ENCODE assay signal across 8 mouse cellular contexts in genomic region chr14:122223461-122224102, GRCm38 (mm10). TPM values are rescaled to one million over a fixed set of nuclear protein-coding genes. Genes with fewer than 3 reads are reported as not detected.
DNase-seq lines count a peak whose midpoint lies in the region; ATAC-seq and TF ChIP-seq lines count a peak whose summit lies in the region.

No protein-coding gene starts in this region.

- no peaks in the 10 kb centered on the region for H3K4me1 ChIP-seq in cortical plate, adult 2 months (ENCODE audit: control insufficient read depth, insufficient read depth, low read length)

- H3K4me3 ChIP-seq in cortical plate, adult 2 months (ENCODE audit: insufficient read depth, low read length), result no peak overlapping the region

- ATAC-seq in activated CD4-positive, CD25-positive, alpha-beta regulatory T cell, adult 4 months, result peak; percentile 93
- peak; percentile 95 for ATAC-seq in megakaryocyte, adult 5-6 weeks (ENCODE audit: poor library complexity, severe bottlenecking)

- TF ChIP-seq POLR2A in cortical plate, adult 2 months (IDR thresholded peaks at IDR 0.05; ENCODE audit: extremely low read depth, insufficient read depth, low read length), result no peak

- DNase-seq in gastrocnemius, adult 8-10 months (ENCODE audit: low spot score in 2 of 2), result peak; percentile 42 to 44
- DNase-seq in induced T-regulatory cell, adult 2 months (ENCODE audit: low read depth), result peak; percentile 87
- peak; percentile 53 to 67 for DNase-seq in left cerebral cortex, adult 8-10 months (ENCODE audit: low spot score in 2 of 2)
- DNase-seq in right cerebral cortex, postnatal 10 days (ENCODE audit: low spot score in 2 of 2), result peak; percentile 86 to 87
- peak; percentile 36 to 71 for DNase-seq in urinary bladder, postnatal 4 days (ENCODE audit: low spot score in 2 of 2)

- no peak overlapping the region for H3K27ac ChIP-seq in cortical plate, adult 2 months (ENCODE audit: insufficient read depth, low read length)

- TF ChIP-seq CTCF in cortical plate, adult 2 months (IDR thresholded peaks at IDR 0.05; ENCODE audit: extremely low read depth, insufficient read depth, low read length), result peak; percentile 90

RNA-seq across cellular contexts. Expression of gene Clybl, which starts 42.1 kb away (rescaled TPM):
- polyA plus RNA-seq in activated CD4-positive, CD25-positive, alpha-beta regulatory T cell, adult 4 months (2017; shearing (Covaris generic)), result 10 to 100 TPM; 10.6 to 11.0 TPM
- 27.4 and 29.0 TPM in 2 replicates for polyA plus RNA-seq in cortical plate, adult 2 months (2012; rRNA removed)
- total RNA-seq in gastrocnemius, adult 8-10 months (2022), result 10 to 100 TPM; 63.6 to 71.6 (median 70.3) TPM
- 10 to 100 TPM; 25.2 to 32.9 (median 27.3) TPM for total RNA-seq in left cerebral cortex, adult 8-10 months (2022)
- total RNA-seq in megakaryocyte, adult 5-6 weeks (2015), result 11.1 and 13.1 TPM in 2 replicates
- total RNA-seq in megakaryocyte, adult 5-6 weeks (2017), result 1.7 and 4.8 TPM in 2 replicates
